Mouse (Mus musculus): Measurements from ENCODE around the gene Gm16485.

Gene Gm16485

GRCm38 (mm10) chr9:8971491-8971890, at the start of gene Gm16485:
Gene Gm16485, plus strand, starts transcription at chr9:8971791.
- no peak for DNase-seq

GRCm38 (mm10) chr9:8927561-8927960, 44.0 kb upstream of the Gm16485 start:
- DNase-seq: no peak

- DNase-seq: no peak
Observed at GRCm38 (mm10) chr9:8937753-8938152, 33.8 kb upstream of the Gm16485 start.

- no peak for DNase-seq
Observed at GRCm38 (mm10) chr9:8953306-8953705, 18.3 kb upstream of the Gm16485 start.

GRCm38 (mm10) chr9:8964512-8965133, 7.0 kb upstream of the Gm16485 start:
- peak; percentile 30 to 62 for DNase-seq

GRCm38 (mm10) chr9:8970240-8970639, 1.4 kb upstream of the Gm16485 start:
- peak; percentile 5 to 7 for DNase-seq

GRCm38 (mm10) chr9:8977775-8978174, 6.2 kb downstream of the Gm16485 start:
- no peak for DNase-seq

- no peak for DNase-seq
Observed at GRCm38 (mm10) chr9:8982315-8982714, 10.7 kb downstream of the Gm16485 start.

GRCm38 (mm10) chr9:8996494-8996893, 24.9 kb downstream of the Gm16485 start:
- DNase-seq: no peak

- DNase-seq: no peak
Observed at GRCm38 (mm10) chr9:9001170-9001569, 29.6 kb downstream of the Gm16485 start.

- DNase-seq: no peak
Observed at GRCm38 (mm10) chr9:9015108-9015507, 43.5 kb downstream of the Gm16485 start.
